Mouse (Mus musculus): Measurements from ENCODE around the gene Wdr6. TPM values are rescaled to one million over a fixed set of nuclear protein-coding genes. Genes with fewer than 3 reads are reported as not detected.
A peak's percentile ranks its signal among the peaks of the same experiment; 100 is the strongest.

The Wdr6 gene
- polyA plus RNA-seq, 1 experiment from 2014 or later, result 82.0 TPM

DNA sequence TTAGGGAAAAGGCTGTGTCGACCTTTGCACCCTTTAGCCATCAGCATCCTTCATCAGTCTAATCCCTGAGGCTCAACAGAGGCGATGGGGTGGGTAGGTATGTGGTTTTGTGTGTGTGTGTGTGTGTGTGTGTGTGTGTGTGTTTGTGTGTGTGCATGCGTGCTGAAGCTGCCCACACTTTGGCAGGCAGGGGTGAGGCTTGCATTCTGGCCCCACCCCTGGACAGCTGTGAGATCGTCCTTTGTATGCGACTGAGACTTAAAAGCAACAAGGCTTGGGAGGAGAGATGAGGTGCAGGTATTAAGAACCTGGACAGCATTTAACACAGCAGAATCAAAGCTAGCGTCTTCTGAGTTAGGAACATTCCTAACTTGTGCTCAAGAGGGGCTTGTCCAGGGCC is 1.5 kb downstream of the Wdr6 start:
- WGBS, result 26% methylated on average over 6 of the region's 6 CpGs
- H3K9ac ChIP-seq (ENCODE audit: low read length), result peak overlapping the region; percentile 94; the same call in 1 of the 2 replicates
- H3K4me2 ChIP-seq (ENCODE audit: low read depth, low read length), result peak overlapping the region; percentile 91
- H3K4me3 ChIP-seq (replicated peaks; ENCODE audit: low read length), result peak overlapping the region; percentile 72
- no peaks in the 10 kb centered on the region for H3K27me3 ChIP-seq (ENCODE audit: control insufficient read depth, insufficient read depth, low read length)
- H3K9me3 ChIP-seq (replicated peaks; ENCODE audit: control insufficient read depth, low read length), result no peaks in the 10 kb centered on the region
- H3K36me3 ChIP-seq (ENCODE audit: control insufficient read depth, insufficient read depth, low read length), result peaks cover 15% of the 10 kb centered on the region
- ATAC-seq (ENCODE audit: insufficient read depth, low FRiP score), result no peak
- no peak overlapping the region for H3K27ac ChIP-seq (ENCODE audit: low read length)
- H3K4me1 ChIP-seq (ENCODE audit: control insufficient read depth, insufficient read depth, low read length), result peaks cover 31% of the 10 kb centered on the region

DNA sequence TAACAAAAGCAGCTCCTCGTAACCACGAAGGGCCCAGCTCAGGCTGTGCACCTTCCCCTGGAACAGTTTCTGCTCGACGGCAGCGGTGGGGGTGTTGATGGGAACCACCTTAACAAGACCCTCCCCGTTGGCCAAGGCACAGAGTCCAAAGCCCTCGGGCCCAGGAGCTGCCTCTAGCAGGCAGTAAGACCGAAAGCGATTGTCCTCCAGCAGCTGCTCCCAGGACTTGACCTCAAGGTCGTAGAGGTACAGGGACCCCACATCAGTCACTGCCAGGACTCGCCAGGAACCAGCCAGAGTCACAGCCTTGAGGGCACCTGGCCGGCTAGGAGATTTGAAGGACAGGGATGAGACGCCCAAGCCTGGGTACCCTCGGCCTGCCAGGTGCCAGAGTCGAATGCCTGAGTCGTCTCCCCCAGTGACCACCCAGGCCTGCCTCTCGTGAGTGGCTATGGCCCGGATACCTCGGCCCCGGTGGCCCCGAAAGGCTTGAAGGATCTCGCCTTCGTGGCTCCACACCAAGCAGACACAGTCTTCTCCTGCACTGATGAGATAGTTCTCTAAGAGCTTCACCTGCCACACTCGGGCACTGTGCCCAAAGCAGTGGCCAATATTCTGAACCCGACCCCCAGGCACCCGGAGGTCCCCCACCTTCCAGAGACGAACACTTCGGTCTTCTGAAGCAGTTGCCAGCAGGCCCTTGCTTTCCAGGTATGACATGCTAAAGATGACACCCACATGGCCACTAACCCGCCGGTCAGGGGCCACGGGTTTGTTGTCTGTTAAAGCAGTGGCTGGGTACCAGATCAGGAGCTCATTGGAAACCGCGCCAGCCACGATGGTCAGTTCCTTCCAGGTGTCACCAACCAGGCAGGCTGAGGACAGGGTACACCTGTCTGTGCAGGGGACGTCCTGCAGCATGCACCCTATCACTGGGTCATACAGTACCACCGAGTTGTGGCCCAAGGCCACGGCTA is 2.9 kb downstream of the Wdr6 start:
- ATAC-seq (ENCODE audit: insufficient read depth, low FRiP score), result no peak
- Histone ChIP-seq H3K9me3 (replicated peaks; ENCODE audit: control insufficient read depth, low read length) (no peaks in the 10 kb centered on the region), H3K27ac (ENCODE audit: low read length) (no peak overlapping the region), H3K9ac (ENCODE audit: low read length) (no peak overlapping the region), H3K4me2 (ENCODE audit: low read depth, low read length) (no peak overlapping the region), H3K4me1 (ENCODE audit: control insufficient read depth, insufficient read depth, low read length) (peaks cover 34% of the 10 kb centered on the region), H3K36me3 (ENCODE audit: control insufficient read depth, insufficient read depth, low read length) (peaks cover 15% of the 10 kb centered on the region), H3K27me3 (ENCODE audit: control insufficient read depth, insufficient read depth, low read length) (no peaks in the 10 kb centered on the region), H3K4me3 (replicated peaks; ENCODE audit: low read length) (no peak overlapping the region)
- WGBS, result 74% methylated on average over 37 of the region's 37 CpGs

DNA sequence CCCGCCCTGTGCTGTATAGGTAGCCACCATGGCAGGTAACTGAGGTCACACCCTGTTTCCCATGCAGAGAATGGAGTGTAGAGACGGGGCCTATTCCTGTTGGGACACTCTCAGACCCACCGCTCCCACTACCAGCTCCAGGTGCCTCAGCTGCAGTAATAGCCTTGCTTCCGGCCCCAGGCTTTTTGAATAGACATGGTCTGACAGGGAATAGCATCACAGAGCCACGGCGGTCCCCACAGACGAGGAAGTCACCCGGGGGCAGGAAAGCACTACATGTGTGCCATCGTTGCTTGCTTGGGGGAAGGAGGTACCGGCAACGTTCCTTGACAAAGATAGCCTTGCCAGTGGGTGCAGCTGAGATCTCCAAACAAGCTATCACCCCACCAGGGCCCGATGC is 3.6 kb downstream of the Wdr6 start:
- ATAC-seq (ENCODE audit: insufficient read depth, low FRiP score), result no peak
- 88% methylated on average over 12 of the region's 12 CpGs for WGBS
- no peak overlapping the region for H3K4me2 ChIP-seq (ENCODE audit: low read depth, low read length)
- H3K4me1 ChIP-seq (ENCODE audit: control insufficient read depth, insufficient read depth, low read length), result peaks cover 38% of the 10 kb centered on the region
- no peak overlapping the region for H3K27ac ChIP-seq (ENCODE audit: low read length)
- peaks cover 15% of the 10 kb centered on the region for H3K36me3 ChIP-seq (ENCODE audit: control insufficient read depth, insufficient read depth, low read length)
- no peaks in the 10 kb centered on the region for H3K27me3 ChIP-seq (ENCODE audit: control insufficient read depth, insufficient read depth, low read length)
- no peaks in the 10 kb centered on the region for H3K9me3 ChIP-seq (replicated peaks; ENCODE audit: control insufficient read depth, low read length)
- H3K4me3 ChIP-seq (replicated peaks; ENCODE audit: low read length), result no peak overlapping the region
- H3K9ac ChIP-seq (ENCODE audit: low read length), result no peak overlapping the region

DNA sequence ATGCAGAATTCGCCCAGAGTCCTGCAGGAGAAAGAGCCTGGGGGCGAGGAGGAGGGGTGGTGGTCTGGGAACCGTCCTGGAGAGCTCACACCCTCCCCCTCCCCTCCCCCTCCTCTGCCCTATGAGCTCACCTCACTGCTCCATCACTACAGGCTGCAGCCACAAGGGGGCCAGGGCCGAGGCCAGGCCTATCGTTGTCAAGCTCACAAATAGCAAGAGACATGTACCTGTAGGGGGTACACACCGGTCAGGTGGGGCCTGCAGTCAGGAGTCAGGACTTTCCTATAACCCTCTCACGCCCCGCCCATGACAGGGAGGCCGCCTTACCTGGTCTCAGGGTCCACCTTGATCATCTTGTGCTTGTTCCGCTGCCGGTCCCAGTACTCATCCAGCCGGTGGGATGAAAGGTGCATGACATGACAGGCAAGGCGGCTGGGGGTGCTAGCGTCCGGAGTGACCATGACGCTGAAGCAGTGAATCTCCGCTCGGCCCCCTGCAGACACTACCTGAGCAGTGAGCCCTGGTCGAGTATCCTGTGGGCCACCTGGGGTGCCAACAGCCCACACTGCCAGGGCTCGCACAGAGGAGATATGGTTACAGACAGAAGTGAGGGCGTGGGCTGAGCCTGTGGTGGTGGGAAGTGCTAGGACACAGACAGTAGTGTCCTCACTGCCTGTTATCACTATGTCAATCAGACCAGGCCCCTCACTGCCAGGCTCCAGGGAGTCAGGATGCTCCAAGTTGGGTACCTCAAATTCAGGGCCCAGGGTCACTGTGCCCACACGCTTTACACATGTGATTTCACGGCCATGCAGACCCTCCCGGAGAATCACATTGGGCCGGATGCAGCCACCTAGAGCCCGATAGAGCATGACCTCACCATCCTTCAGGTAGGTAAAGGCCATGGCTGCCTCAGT is 4.5 kb downstream of the Wdr6 start:
- WGBS, result 55% methylated on average over 26 of the region's 26 CpGs
- Histone ChIP-seq H3K4me1 (ENCODE audit: control insufficient read depth, insufficient read depth, low read length) (peaks cover 34% of the 10 kb centered on the region), H3K36me3 (ENCODE audit: control insufficient read depth, insufficient read depth, low read length) (peaks cover 15% of the 10 kb centered on the region), H3K27me3 (ENCODE audit: control insufficient read depth, insufficient read depth, low read length) (no peaks in the 10 kb centered on the region), H3K4me3 (replicated peaks; ENCODE audit: low read length) (no peak overlapping the region), H3K27ac (ENCODE audit: low read length) (no peak overlapping the region), H3K4me2 (ENCODE audit: low read depth, low read length) (no peak overlapping the region), H3K9me3 (replicated peaks; ENCODE audit: control insufficient read depth, low read length) (no peaks in the 10 kb centered on the region), H3K9ac (ENCODE audit: low read length) (no peak overlapping the region)
- ATAC-seq (ENCODE audit: insufficient read depth, low FRiP score), result no peak

DNA sequence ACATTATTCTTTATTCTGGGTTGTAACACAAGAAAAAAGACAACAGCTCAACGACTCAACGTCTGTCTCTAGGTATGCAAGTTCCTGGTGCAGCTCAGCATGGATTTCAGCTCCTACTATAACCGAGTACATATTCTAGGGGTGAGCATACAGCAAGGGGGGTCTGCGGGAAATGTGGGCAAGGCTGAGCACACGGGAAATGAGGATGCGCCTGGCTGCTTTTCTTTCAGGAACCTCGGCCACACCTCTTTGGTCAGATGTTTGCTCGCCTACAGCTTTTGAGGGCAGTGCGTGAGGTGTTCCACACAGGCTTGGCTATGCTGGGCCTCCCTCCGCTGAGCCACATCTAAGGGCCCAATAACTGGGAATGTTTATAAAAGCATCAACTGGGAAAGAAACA is 6.2 kb downstream of the Wdr6 start:
- Histone ChIP-seq H3K9me3 (replicated peaks; ENCODE audit: control insufficient read depth, low read length) (no peaks in the 10 kb centered on the region), H3K36me3 (ENCODE audit: control insufficient read depth, insufficient read depth, low read length) (peaks cover 15% of the 10 kb centered on the region), H3K27ac (ENCODE audit: low read length) (no peak overlapping the region), H3K27me3 (ENCODE audit: control insufficient read depth, insufficient read depth, low read length) (no peaks in the 10 kb centered on the region), H3K4me2 (ENCODE audit: low read depth, low read length) (no peak overlapping the region), H3K4me1 (ENCODE audit: control insufficient read depth, insufficient read depth, low read length) (peaks cover 33% of the 10 kb centered on the region), H3K4me3 (replicated peaks; ENCODE audit: low read length) (no peak overlapping the region), H3K9ac (ENCODE audit: low read length) (no peak overlapping the region)
- WGBS, result 74% methylated on average over 10 of the region's 10 CpGs
- ATAC-seq (ENCODE audit: insufficient read depth, low FRiP score), result no peak

DNA sequence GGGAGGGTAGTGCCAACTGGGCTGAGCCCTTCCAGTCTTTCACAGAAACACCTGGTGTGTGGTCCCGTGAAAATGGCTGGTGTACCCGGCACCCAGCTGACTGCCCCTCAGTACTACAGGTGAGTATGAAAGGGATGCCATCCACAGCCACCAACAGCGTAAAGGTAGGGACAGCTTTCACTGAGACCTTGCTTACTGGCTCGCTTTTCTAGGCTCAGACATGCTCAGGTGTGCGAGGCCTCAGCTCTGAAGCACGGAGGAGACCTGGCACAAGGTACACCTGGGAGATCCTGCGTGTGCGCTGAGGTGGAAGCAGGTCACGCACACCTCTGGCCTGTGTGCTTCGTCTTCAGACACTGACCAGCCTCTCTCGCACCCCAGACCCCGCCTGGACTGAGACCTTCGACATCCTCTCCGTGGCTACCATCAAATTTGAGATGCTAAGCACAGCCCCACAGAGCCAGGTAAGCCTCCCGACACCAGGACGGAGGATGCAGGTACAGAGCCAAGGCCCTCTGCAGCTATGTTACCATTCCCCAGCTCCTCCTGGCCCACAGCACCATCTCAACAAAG is 7.1 kb downstream of the Wdr6 start:
- no peak for ATAC-seq (ENCODE audit: insufficient read depth, low FRiP score)
- Histone ChIP-seq H3K27me3 (ENCODE audit: control insufficient read depth, insufficient read depth, low read length) (no peaks in the 10 kb centered on the region), H3K9ac (ENCODE audit: low read length) (no peak overlapping the region), H3K4me1 (ENCODE audit: control insufficient read depth, insufficient read depth, low read length) (peaks cover 25% of the 10 kb centered on the region), H3K4me3 (replicated peaks; ENCODE audit: low read length) (no peak overlapping the region), H3K4me2 (ENCODE audit: low read depth, low read length) (no peak overlapping the region), H3K9me3 (replicated peaks; ENCODE audit: control insufficient read depth, low read length) (no peaks in the 10 kb centered on the region), H3K36me3 (ENCODE audit: control insufficient read depth, insufficient read depth, low read length) (peaks cover 15% of the 10 kb centered on the region), H3K27ac (ENCODE audit: low read length) (no peak overlapping the region)
- WGBS, result 93% methylated on average over 16 of the region's 16 CpGs

DNA sequence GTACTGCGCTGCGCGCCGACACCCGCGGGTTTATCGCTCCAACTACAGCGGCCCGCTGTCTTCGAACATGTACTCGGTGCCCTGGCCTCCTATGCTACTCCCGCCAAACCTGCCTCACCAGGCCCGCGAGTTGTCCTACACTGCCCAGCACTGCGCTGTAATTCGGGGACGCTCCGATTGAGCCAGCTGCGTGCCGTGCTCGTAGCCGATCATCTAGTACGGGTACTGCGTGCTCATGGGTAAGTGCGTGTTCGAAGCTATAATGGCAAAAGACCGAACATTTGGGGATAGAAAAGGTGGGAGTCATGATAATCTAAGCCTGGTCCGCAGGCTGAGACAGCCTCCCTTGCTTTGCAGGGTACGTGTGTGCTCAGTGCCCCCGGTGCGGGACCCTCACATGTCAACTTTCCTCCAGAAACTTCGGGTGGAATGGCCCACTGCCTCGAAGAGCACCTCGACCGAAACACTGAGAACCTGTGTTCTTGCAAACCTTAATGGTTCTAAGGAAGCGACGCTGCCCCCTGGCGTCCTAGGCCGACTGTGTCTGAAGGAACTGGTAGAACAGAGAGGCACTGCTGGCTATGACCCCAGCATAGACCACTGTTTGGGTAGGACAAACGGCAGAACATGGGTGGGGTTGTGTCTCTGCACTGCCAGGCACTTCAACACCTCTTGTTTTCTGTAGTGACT is 8.2 kb downstream of the Wdr6 start:
- no peaks in the 10 kb centered on the region for H3K9me3 ChIP-seq (replicated peaks; ENCODE audit: control insufficient read depth, low read length)
- H3K9ac ChIP-seq (ENCODE audit: low read length), result peak overlapping the region; percentile 77
- H3K27me3 ChIP-seq (ENCODE audit: control insufficient read depth, insufficient read depth, low read length), result no peaks in the 10 kb centered on the region
- H3K4me2 ChIP-seq (ENCODE audit: low read depth, low read length), result peak overlapping the region; percentile 96
- H3K36me3 ChIP-seq (ENCODE audit: control insufficient read depth, insufficient read depth, low read length), result peaks cover 15% of the 10 kb centered on the region
- 1% methylated on average over 40 of the region's 40 CpGs for WGBS
- ATAC-seq (ENCODE audit: insufficient read depth, low FRiP score), result peak; percentile 0; the same call in 1 of the 2 replicates
- H3K27ac ChIP-seq (ENCODE audit: low read length), result peak overlapping the region; percentile 59
- peaks cover 27% of the 10 kb centered on the region for H3K4me1 ChIP-seq (ENCODE audit: control insufficient read depth, insufficient read depth, low read length)
- peak overlapping the region; percentile 75 for H3K4me3 ChIP-seq (replicated peaks; ENCODE audit: low read length)

DNA sequence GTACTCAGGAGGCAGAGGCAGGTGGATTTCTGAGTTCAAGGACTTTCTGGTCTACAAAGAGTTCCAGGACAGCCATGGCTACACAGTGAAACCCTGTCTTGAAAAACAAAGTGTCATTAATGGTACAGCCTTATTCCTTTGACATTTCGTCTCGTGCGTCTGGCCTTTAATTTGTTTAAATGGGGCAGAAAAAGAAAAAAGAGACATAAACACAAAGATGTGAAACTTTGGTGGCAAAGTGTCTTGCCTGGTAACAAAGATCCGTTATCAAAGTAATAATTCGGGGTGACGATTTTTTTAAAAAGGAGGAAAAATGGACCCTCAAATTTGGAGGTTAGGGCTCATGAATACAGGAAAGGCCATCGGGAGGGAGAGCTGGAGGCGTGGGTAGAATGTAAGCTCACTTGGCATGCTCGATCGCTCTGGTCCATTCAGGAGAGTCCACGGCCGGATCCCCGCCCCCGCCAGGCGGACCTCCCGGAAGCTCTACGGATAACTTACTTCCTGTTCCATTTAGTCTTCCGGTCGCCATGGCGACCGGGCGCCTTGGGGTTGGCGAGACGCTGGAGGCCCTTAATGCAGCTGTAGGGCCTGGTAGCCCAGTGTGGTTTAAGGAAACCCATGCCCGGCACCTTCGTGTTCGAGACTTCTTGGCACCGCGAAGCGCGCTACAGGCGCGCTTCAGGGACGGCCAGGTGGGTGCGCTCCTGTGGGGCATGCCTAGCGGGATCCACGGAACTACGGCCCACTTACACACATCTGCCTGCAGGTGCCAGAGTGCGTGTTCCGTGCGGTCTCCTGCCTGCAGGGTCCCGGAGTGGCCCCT is 8.9 kb downstream of the Wdr6 start, which contains the start of gene Dalrd3:
TSS of gene Dalrd3 (plus strand) at position 506 of the 826 bp plus-strand sequence.
- Histone ChIP-seq H3K9me3 (replicated peaks; ENCODE audit: control insufficient read depth, low read length) (no peaks in the 10 kb centered on the region), H3K9ac (ENCODE audit: low read length) (peak within 1 kb of the TSS; percentile 77), H3K27me3 (ENCODE audit: control insufficient read depth, insufficient read depth, low read length) (no peaks in the 10 kb centered on the region), H3K36me3 (ENCODE audit: control insufficient read depth, insufficient read depth, low read length) (peaks cover 15% of the 10 kb centered on the region), H3K27ac (ENCODE audit: low read length) (peak within 1 kb of the TSS; percentile 59), H3K4me1 (ENCODE audit: control insufficient read depth, insufficient read depth, low read length) (peaks cover 27% of the 10 kb centered on the region), H3K4me3 (replicated peaks; ENCODE audit: low read length) (peak within 1 kb of the TSS; percentile 75), H3K4me2 (ENCODE audit: low read depth, low read length) (peak within 1 kb of the TSS; percentile 96)
- ATAC-seq (ENCODE audit: insufficient read depth, low FRiP score), result peak; percentile 59
- WGBS, result 5% methylated on average over 42 of the region's 42 CpGs
